In genomic region chr1:72728781-72729180, GRCm38 (mm10) we compare ENCODE assay signal across 29 mouse cellular contexts. TPM values are rescaled to one million over a fixed set of nuclear protein-coding genes. Genes with fewer than 3 reads are reported as not detected.
"Had no signal": no experiment of that assay in that cellular context is flagged by ENCODE, and none has a peak within 500 bp of the region (broad histone marks: within the 10 kb centered on the region; RNA-seq: fewer than 3 reads in every experiment).

No protein-coding gene starts in this region.

- H3K4me3 ChIP-seq: hindbrain, embryonic 15.5 days; liver, embryonic 12.5 days; liver, embryonic 15.5 days; lung, embryonic 15.5 days; megakaryocyte, embryonic 14.5 days; midbrain, embryonic 10.5 days; midbrain, embryonic 13.5 days; neural tube, embryonic 12.5 days had no signal

- H3K4me2 ChIP-seq: hindbrain, embryonic 15.5 days; liver, embryonic 12.5 days; liver, embryonic 15.5 days; lung, embryonic 15.5 days; midbrain, embryonic 13.5 days; neural tube, embryonic 12.5 days had no signal

- H3K36me3 ChIP-seq: hindbrain, embryonic 15.5 days; liver, embryonic 12.5 days; liver, embryonic 15.5 days; lung, embryonic 15.5 days; midbrain, embryonic 10.5 days; midbrain, embryonic 13.5 days; neural tube, embryonic 12.5 days had no signal

- H3K27me3 ChIP-seq: hindbrain, embryonic 15.5 days; liver, embryonic 12.5 days; liver, embryonic 15.5 days; lung, embryonic 15.5 days; midbrain, embryonic 13.5 days; neural tube, embryonic 12.5 days had no signal

- DNase-seq: kidney, adult 2 months; kidney, postnatal 10 days; kidney, postnatal 4 days; left cerebral cortex, postnatal 4 days; liver; lung, adult 18-20 months; lung, postnatal 10 days; lung, postnatal 36 days; right cerebral cortex, adult 18-20 months; right cerebral cortex, postnatal 14 days; right cerebral cortex, postnatal 4 days; thymus, adult 2 months; thymus, postnatal 14 days; thymus, postnatal 4 days had no signal

- ATAC-seq: liver, embryonic 12.5 days; midbrain, embryonic 13.5 days; midbrain, embryonic 16.5 days had no signal

- H3K4me1 ChIP-seq: hindbrain, embryonic 15.5 days; liver, embryonic 12.5 days; lung, embryonic 15.5 days; megakaryocyte, embryonic 14.5 days had no signal

- H3K9me3 ChIP-seq: hindbrain, embryonic 15.5 days; liver, embryonic 12.5 days; liver, embryonic 15.5 days; lung, embryonic 15.5 days; midbrain, embryonic 10.5 days; midbrain, embryonic 13.5 days; neural tube, embryonic 12.5 days had no signal

- H3K27ac ChIP-seq: hindbrain, embryonic 15.5 days; liver, embryonic 12.5 days; liver, embryonic 15.5 days; lung, embryonic 15.5 days; midbrain, embryonic 10.5 days; midbrain, embryonic 13.5 days; neural tube, embryonic 12.5 days; stomach, postnatal 0 days had no signal

- H3K9ac ChIP-seq: hindbrain, embryonic 15.5 days; liver, embryonic 12.5 days; liver, embryonic 15.5 days; lung, embryonic 15.5 days; midbrain, embryonic 13.5 days; neural tube, embryonic 12.5 days had no signal

RNA-seq across cellular contexts. Expression of gene Ankar, which starts 28.4 kb away (rescaled TPM):
- total RNA-seq: layer of hippocampus, adult 18-20 months; layer of hippocampus, postnatal 14 days; left cerebral cortex, adult 8-10 months; left cerebral cortex, postnatal 14 days; left cerebral cortex, postnatal 4 days had no signal
- polyA plus RNA-seq: hindbrain, embryonic 15.5 days; kidney, adult 2 months; liver, embryonic 12.5 days; liver, embryonic 15.5 days; lung, embryonic 15.5 days; midbrain, embryonic 10.5 days; midbrain, embryonic 13.5 days; midbrain, embryonic 16.5 days; neural tube, embryonic 12.5 days; stomach, embryonic 14.5 days; stomach, postnatal 0 days; thymus, adult 2 months had no signal
